Mouse (Mus musculus) liver, postnatal 0 days (tissue): Measurements from ENCODE around the gene Rab31.
"Not testable (repeated sequence)": the region's sequence is repeated elsewhere in the genome, so short reads cannot be mapped to it uniquely, and the experiment has no call there.

Source experiments
- CTCF ChIP-seq: sonication (generic); IDR thresholded peaks from 2 replicates; pipeline ENCODE4 v1.5.1; 2016; ENCODE audit warnings: antibody characterized with exemption, low read depth
- EP300 ChIP-seq: IDR thresholded peaks from 2 replicates; pipeline ENCODE4 v1.6.1; 2016; ENCODE audit warnings: antibody characterized with exemption, low read depth, mild to moderate bottlenecking

GRCm38 (mm10) chr17:65628823-65629532 lies 143.6 kb downstream of the Rab31 start:
- TF ChIP-seq CTCF, EP300: not testable (repeated sequence)
